Mouse (Mus musculus) spleen, postnatal 0 days (tissue): ENCODE data around the gene Tas2r117. TPM values are rescaled to one million over a fixed set of nuclear protein-coding genes. Genes with fewer than 3 reads are reported as not detected.

Experiments used
- polyA plus RNA-seq: library from polyadenylated mRNA; unstranded; fragments of >200 nt; fragmentation: Nextera tagmentation; extraction: Ambion mirVana; gene quantifications from 2 replicates; pipeline ENCODE4 v1.2.1, GENCODE M21; 2015

The Tas2r117 gene
- not detected in 2 replicates for polyA plus RNA-seq

DNA sequence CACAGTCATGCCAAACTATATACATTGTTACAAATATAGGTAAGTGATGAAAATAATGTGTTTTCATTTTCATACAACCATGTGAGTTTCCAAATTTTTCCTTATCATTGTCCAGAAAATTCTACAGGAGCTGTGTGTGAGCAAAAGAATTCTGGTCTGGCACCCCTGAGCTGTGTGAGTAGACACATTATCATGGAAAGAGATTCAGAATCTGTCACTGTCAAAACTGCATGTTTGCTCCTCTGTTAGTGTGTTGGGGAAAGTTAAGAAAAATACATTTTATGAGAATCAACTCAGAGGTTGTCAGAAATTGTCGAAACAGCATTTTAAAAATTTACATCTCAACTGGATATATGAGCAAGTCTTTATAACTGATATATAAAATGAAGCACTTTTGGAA is at the start of gene Tas2r117:
Gene Tas2r117 (plus strand): TSS at position 301 of the 400 bp plus-strand sequence.

GRCm38 (mm10) chr6:132754430-132754829 is 48.2 kb upstream of the Tas2r117 start, which contains the start of gene Tas2r124:
Tas2r124 (plus strand) TSS chr6:132754730.

GRCm38 (mm10) chr6:132761831-132762230 is 40.8 kb upstream of the Tas2r117 start, which contains the start of gene Tas2r102:
Tas2r102 (plus strand) TSS chr6:132762131.

GRCm38 (mm10) chr6:132778062-132778461 is 24.6 kb upstream of the Tas2r117 start, which contains the start of gene Tas2r136:
Tas2r136 (minus strand) TSS chr6:132778162.

GRCm38 (mm10) chr6:132846842-132847241 is 44.2 kb downstream of the Tas2r117 start, which contains the start of gene Tas2r123:
Tas2r123 (plus strand) TSS chr6:132847142.

Other genes starting within 250 kb of the Tas2r117 start
- gene Prh1, start 233.0 kb upstream of the Tas2r117 start, polyA plus RNA-seq = not detected in 2 replicates
- not detected in 2 replicates for gene Prp2, start 206.9 kb upstream of the Tas2r117 start, polyA plus RNA-seq
- not detected in 2 replicates for gene A630073D07Rik, start 151.3 kb upstream of the Tas2r117 start, polyA plus RNA-seq
- gene Tas2r120, start 145.9 kb upstream of the Tas2r117 start, polyA plus RNA-seq = not detected in 2 replicates
- not detected in 2 replicates for gene Tas2r121, start 101.8 kb upstream of the Tas2r117 start, polyA plus RNA-seq
- gene Tas2r122, start 90.9 kb upstream of the Tas2r117 start, polyA plus RNA-seq = not detected in 2 replicates
- gene Tas2r115, start 64.8 kb upstream of the Tas2r117 start, polyA plus RNA-seq = not detected in 2 replicates
- not detected in 2 replicates for gene Tas2r124, start 48.1 kb upstream of the Tas2r117 start, polyA plus RNA-seq
- not detected in 2 replicates for gene Tas2r102, start 40.7 kb upstream of the Tas2r117 start, polyA plus RNA-seq
- gene Tas2r136, start 24.7 kb upstream of the Tas2r117 start, polyA plus RNA-seq = not detected in 2 replicates
- gene Tas2r123, start 44.3 kb downstream of the Tas2r117 start, polyA plus RNA-seq = not detected in 2 replicates
- not detected in 2 replicates for gene Tas2r116, start 52.6 kb downstream of the Tas2r117 start, polyA plus RNA-seq
- not detected in 2 replicates for gene Tas2r110, start 65.2 kb downstream of the Tas2r117 start, polyA plus RNA-seq
- gene Tas2r113, start 90.2 kb downstream of the Tas2r117 start, polyA plus RNA-seq = not detected in 2 replicates
- not detected in 2 replicates for gene Tas2r125, start 106.8 kb downstream of the Tas2r117 start, polyA plus RNA-seq
- gene Tas2r129, start 148.3 kb downstream of the Tas2r117 start, polyA plus RNA-seq = not detected in 2 replicates
- not detected in 2 replicates for gene Tas2r131, start 155.1 kb downstream of the Tas2r117 start, polyA plus RNA-seq
- gene Tas2r109, start 178.1 kb downstream of the Tas2r117 start, polyA plus RNA-seq = not detected in 2 replicates
- not detected in 2 replicates for gene Tas2r103, start 234.3 kb downstream of the Tas2r117 start, polyA plus RNA-seq